Mouse (Mus musculus): Measurements from ENCODE around the gene Kat14. TPM values are rescaled to one million over a fixed set of nuclear protein-coding genes. Genes with fewer than 3 reads are reported as not detected.

Kat14 gene
- polyA plus RNA-seq (2012; ENCODE audit: low replicate concordance) = 9.0 and 21.9 TPM in 2 replicates

DNA sequence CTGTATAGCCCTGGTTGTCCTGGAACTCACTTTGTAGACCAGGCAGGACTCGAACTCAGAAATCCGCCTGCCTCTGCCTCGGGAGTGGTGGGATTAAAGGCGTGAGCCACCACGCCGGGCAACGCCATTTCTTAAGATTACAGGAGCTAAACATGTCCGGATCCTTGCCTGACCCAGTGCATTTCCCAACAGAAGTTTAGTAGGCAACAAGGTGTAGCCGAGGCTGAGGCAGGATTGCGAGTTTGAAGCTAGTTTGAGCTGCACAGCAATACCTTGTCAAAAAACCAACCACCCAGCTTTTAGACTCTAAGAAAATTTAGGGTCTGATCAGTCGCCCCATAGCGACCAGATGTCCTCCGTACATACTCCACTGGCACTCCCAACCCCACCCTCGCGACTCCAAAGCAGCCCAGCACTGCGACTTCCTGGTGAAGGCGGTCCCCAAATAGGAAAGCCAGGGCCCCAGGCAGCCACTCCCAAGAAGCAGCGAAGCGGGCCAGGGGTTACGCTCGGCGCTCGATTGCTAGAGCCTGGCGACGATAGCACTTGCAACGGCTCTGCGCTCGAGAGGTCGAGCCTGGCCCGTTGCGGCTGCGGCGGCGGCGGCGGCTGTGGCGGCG, at the start of gene Kat14, which contains the start of gene Pet117:
Kat14 (plus strand) TSS at position 584 of the 620 bp plus-strand sequence.
Pet117 (plus strand) TSS at position 597 of the 620 bp plus-strand sequence.

DNA sequence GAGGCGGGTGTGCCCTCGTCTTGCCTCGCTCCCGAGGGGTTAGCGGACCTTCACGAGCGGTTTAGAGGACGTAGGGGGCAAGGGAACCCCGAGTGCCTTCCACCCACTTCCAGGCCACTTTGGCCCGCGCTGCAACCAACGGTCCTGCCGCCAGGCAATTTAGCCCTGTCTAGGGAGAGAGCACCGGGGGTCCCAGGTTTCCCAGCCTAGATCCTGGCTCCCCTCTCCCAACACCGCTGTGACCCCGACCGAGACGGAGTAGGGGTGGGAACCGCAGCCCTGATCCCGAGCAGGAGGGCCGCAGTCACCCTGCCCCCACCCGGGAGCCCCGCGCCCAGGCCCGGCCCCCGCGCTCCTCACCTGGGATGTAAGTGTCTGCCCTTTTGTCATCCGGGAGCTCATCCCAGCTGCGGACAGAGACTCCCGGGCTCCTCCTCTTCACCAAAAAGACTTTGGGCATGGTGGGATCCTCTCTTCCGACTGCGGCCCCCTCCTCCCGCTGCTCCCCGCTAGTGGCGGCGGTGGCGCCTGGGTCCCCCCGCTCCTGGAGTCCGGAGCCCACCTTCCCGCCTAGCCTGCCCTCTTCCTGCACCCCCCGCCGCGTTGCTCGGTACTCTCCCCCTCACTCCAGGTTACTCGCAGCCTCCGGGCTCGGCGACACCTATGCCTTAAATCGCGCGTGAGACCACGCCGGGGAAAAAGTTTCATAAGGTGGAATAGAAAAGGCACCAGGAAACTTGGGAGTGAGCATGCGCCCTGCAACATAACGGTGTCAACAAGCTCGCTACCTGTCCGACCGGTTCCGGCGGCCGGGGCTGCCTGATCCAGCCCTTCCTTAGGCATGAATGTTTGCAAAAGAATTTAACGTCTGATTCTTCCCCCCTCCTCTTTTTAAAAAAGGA, 37.1 kb upstream of the Kat14 start, which contains the start of gene Ovol2:
Ovol2 (minus strand) TSS at position 746 of the 902 bp plus-strand sequence.

Other genes starting within 250 kb of the Kat14 start
- gene Mgme1, start 98.3 kb upstream of the Kat14 start, polyA plus RNA-seq (2012; ENCODE audit: low replicate concordance) = 0.77 and 1.5 TPM in 2 replicates
- 43.2 and 51.4 TPM in 2 replicates for gene Snx5, start 98.1 kb upstream of the Kat14 start, polyA plus RNA-seq (2012; ENCODE audit: low replicate concordance)
- gene Ovol2, start 36.8 kb upstream of the Kat14 start, polyA plus RNA-seq (2012; ENCODE audit: low replicate concordance) = not detected in 2 replicates
- gene Pet117, start within 50 bp of the Kat14 start, polyA plus RNA-seq (2012; ENCODE audit: low replicate concordance) = 0.27 and 14.0 TPM in 2 replicates
- 0.03 and 0.12 TPM in 2 replicates for gene Dzank1, start 158.4 kb downstream of the Kat14 start, polyA plus RNA-seq (2012; ENCODE audit: low replicate concordance)
- gene Polr3f, start 158.7 kb downstream of the Kat14 start, polyA plus RNA-seq (2012; ENCODE audit: low replicate concordance) = 5.7 and 16.7 TPM in 2 replicates
- gene Rbbp9, start 181.9 kb downstream of the Kat14 start, polyA plus RNA-seq (2012; ENCODE audit: low replicate concordance) = 0.99 and 1.4 TPM in 2 replicates
- gene Sec23b, start 187.2 kb downstream of the Kat14 start, polyA plus RNA-seq (2012; ENCODE audit: low replicate concordance) = 4.4 and 8.7 TPM in 2 replicates
- 1.4 and 2.2 TPM in 2 replicates for gene Smim26, start 225.1 kb downstream of the Kat14 start, polyA plus RNA-seq (2012; ENCODE audit: low replicate concordance)
- 2.0 and 13.0 TPM in 2 replicates for gene Dtd1, start 230.9 kb downstream of the Kat14 start, polyA plus RNA-seq (2012; ENCODE audit: low replicate concordance)